Mouse (Mus musculus) urinary bladder, postnatal 4 days (tissue): ENCODE data around the gene Sfxn3.

Experiments used
- DNase-seq, 2 experiments: peaks; one replicate each; pipeline ENCODE4 v3.0.0; 2021 to 2022; ENCODE audit warnings: low spot score in 2 of 2

The Sfxn3 gene

GRCm38 (mm10) chr19:45047417-45047934, at the start of gene Sfxn3:
Gene Sfxn3, plus strand, starts transcription at chr19:45047503.
- peak; percentile 95 to 98 for DNase-seq

- DNase-seq: no peak
Measured at GRCm38 (mm10) chr19:44997786-44998185, 49.5 kb upstream of the Sfxn3 start.

- DNase-seq: no peak
Measured at GRCm38 (mm10) chr19:44999647-45000046, 47.7 kb upstream of the Sfxn3 start.

- no peak for DNase-seq
Measured at GRCm38 (mm10) chr19:45002301-45002700, 45.0 kb upstream of the Sfxn3 start.

- DNase-seq: no peak
Measured at GRCm38 (mm10) chr19:45003740-45004516, 43.4 kb upstream of the Sfxn3 start.

GRCm38 (mm10) chr19:45005444-45005843, 41.9 kb upstream of the Sfxn3 start, which contains the start of gene Twnk:
Gene Twnk, plus strand, starts transcription at chr19:45005663.
- DNase-seq: no peak

GRCm38 (mm10) chr19:45005957-45006712, 41.2 kb upstream of the Sfxn3 start, which contains the start of gene Mrpl43:
Gene Mrpl43, minus strand, starts transcription at chr19:45006442.
- DNase-seq: peak; percentile 94 to 98

GRCm38 (mm10) chr19:45007021-45007420, 40.3 kb upstream of the Sfxn3 start:
- no peak for DNase-seq

- no peak for DNase-seq
Measured at GRCm38 (mm10) chr19:45007425-45008191, 39.7 kb upstream of the Sfxn3 start.

GRCm38 (mm10) chr19:45010646-45011045, 36.7 kb upstream of the Sfxn3 start:
- DNase-seq: no peak

- no peak for DNase-seq
Measured at GRCm38 (mm10) chr19:45012219-45012618, 35.1 kb upstream of the Sfxn3 start.

- DNase-seq: no peak
Measured at GRCm38 (mm10) chr19:45012636-45013035, 34.7 kb upstream of the Sfxn3 start.

- DNase-seq: no peak
Measured at GRCm38 (mm10) chr19:45013581-45014225, 33.6 kb upstream of the Sfxn3 start.

- DNase-seq: no peak
Measured at GRCm38 (mm10) chr19:45014335-45014971, 32.9 kb upstream of the Sfxn3 start, which contains the start of gene Lzts2. Gene Lzts2, plus strand, starts transcription at chr19:45014414.

GRCm38 (mm10) chr19:45014981-45015402, 32.3 kb upstream of the Sfxn3 start:
- peak in 1 of 2 experiments; percentile 63 for DNase-seq

GRCm38 (mm10) chr19:45015518-45016281, 31.6 kb upstream of the Sfxn3 start:
- no peak for DNase-seq

- peak in 1 of 2 experiments; percentile 81 for DNase-seq
Measured at GRCm38 (mm10) chr19:45016341-45017215, 30.7 kb upstream of the Sfxn3 start.

GRCm38 (mm10) chr19:45017216-45017771, 30.0 kb upstream of the Sfxn3 start:
- DNase-seq: peak; percentile 82 to 84
